Mouse (Mus musculus): ENCODE data around the gene Ptpn6. TPM values are rescaled to one million over a fixed set of nuclear protein-coding genes. Genes with fewer than 3 reads are reported as not detected.

The Ptpn6 gene
- 7.3 and 23.1 TPM in 2 replicates for total RNA-seq (2021)
- long read RNA-seq, experiment 1, transcript Ptpn6-202 (16 exons, 2,219 nt) = major isoform, 11 of 16 reads
- long read RNA-seq, experiment 1, partial matches to known transcripts = 2 of 16 reads
- long read RNA-seq, experiment 1, other reads (novel, unspliced or antisense) = 3 of 16 reads
- long read RNA-seq, experiment 2, partial matches to known transcripts = 0 of 5 reads
- long read RNA-seq, experiment 2, other reads (novel, unspliced or antisense) = 1 of 5 reads

DNA sequence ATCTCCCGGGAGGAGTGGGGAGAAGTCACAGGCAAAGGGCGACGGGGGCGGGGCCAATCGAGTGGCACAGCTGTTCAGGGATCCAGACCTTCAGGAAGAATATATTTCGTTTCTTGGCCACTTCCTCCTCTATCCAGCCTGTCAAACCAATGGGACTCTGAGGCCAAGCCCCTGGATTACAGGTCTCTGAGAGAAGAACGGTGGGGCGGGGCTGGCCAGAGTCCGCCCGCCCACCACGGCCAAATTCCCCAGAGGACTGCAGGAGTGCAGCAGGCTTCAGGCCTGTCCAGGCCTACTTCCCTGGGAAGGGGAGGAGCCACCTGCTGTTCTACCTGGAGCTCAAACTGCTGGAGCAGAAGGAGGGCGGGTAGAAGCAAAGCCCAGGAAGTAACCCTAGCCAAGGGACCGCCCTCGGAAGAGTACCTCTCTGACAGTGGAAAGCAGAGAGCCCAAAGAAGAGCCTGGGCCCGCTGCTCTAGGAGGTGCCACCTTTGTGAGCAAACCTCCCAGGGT, at the start of gene Ptpn6:
TSS of gene Ptpn6 (minus strand) at position 204 of the 513 bp plus-strand sequence.
- no peak for DNase-seq

DNA sequence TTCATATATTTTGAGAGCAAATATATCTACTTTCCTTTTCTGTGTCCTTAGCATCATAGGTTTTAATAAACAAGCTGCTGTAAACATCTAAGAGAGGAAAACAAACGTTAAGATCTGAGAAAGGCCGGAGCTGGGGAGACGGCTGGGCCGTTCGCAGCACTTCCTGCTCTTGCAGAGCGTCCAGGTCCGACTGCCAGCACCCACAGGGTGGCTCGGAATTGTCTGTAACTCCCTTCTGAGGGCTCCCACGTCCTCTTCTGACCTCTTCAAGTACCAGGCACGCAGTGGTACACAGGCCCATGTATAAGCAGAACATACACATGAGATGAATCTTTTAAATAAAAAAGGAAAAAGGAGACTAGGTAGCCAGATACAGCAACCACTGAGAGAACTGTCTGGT, 49.2 kb upstream of the Ptpn6 start:
- DNase-seq = no peak

DNA sequence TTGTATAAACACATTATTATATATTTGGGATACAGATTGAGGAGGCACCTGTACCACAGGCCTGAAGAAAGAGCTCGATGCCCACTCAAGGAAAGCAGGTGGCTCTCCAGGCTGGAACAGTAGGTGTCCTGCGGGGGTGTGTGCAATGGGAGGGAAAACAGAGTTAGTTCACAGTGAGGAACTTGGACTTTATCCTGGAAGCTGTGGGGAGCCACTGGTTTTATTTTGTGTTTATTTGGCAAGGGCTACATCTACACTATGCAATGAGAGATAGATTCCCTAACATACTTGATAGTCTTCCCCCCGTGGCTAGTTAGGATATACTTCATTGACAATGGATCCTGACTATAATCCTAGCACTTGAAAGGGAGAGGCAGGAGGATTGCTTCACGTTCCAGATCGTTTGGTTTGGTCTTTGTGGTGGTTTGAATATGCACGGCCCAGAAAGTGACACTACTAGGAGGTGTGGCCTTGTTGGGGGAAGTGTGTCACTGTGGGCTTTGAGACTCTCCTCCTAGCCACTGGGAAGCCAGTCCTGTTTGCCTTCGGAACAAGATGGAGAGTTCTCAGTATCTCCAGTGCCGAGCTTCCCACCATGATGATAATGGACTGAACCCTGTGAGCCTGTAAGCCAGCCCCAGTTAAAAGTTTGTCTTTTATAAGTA, 48.4 kb upstream of the Ptpn6 start:
- DNase-seq = no peak

DNA sequence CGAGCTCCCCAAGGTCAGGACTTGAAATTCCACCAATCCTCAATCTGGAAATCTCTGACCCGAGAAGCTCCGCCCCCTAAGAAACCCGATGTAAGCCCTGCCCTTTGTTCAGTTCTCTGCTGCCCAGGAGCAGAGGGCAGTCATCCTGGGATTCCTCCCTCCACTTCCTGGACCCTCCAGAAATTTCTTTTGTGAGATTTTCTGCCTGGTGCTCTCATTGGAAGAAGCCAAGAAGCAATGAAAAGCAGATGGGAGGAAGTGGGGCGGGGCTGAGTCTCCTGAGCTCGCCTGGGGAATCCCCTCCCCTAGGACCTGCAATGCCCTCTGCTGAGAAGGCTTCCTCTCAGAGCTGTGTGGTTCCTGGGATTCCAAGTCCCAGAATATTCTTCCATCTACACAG, 43.9 kb upstream of the Ptpn6 start:
- peak; percentile 50 for DNase-seq

DNA sequence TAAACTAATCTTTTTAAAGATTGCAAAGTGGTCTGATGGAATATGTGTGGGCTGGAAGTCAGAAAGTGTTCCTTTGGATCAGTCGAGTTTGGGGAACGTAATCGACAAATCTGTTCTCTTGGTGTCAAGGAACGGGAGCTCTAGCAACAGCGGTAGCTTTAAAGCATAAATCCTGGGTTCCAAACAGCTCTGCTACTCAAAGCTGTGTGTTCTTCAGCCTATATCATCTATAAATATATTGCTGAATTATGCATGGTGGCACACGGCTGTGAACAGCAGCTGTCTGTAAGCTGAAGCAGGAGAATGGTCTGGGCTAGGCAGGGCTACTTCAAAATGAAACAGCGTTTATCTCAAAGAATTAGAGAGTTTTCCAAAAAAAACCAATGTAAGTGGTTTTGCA, 42.4 kb upstream of the Ptpn6 start:
- no peak for DNase-seq

DNA sequence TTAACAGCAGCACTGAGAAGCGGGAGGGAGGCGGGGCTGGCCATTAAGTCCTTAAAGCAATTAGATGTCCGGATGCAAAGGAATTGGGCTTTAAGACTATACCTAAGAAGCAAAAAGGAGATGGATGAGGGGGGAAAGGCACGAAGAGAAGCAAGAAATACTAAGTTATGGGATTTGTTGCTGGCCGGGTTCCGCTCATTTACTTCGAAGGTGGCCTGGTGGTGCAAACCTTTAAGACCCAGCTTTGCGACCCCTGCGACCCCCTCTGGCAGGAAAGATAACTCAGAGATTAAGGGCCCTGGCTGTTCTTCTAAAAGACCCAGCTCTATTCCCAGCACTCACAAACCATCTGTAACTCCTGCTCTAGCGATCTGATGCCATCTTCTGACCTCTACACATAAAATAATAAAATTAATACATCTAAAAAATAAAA, 41.5 kb upstream of the Ptpn6 start:
- no peak for DNase-seq

DNA sequence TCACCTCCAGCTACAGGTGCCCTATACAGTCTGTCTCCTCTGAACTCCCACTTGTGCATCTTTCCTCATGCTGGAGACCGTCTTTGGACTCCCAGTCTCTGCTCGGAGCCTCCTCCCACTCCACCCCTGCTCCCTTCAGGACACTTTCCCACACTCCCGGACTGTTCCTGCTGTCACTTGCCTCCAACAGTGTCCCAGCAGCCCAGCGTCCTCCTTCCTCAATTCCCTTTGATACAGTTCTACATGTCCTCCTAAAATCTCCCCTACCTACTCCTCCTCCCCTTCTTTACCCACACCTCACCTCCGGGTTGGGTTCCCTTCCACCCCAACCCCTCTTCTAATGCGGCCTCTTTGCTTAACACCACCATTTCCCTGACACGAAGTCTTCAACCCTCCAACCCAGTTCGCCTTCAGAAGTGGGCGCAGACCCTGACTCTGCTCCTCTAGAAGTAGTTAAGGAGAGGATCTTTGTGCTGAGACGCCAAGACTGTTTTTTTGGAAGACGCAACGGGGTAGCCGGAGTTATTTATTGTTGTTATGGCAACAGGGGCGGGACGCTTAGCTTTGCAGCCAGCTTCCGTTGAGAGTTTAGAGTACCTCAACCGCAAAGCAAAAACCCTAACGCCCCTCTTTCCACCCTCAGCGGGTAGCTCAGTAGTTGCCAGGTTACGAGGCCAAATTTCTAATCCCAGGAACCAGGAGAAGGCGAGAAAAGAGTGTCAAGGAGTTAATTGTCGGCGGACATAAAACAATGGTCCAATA, 40.9 kb upstream of the Ptpn6 start, which contains the start of gene Lrrc23:
TSS of gene Lrrc23 (minus strand) at position 506 of the 762 bp plus-strand sequence.
- peak; percentile 54 for DNase-seq

DNA sequence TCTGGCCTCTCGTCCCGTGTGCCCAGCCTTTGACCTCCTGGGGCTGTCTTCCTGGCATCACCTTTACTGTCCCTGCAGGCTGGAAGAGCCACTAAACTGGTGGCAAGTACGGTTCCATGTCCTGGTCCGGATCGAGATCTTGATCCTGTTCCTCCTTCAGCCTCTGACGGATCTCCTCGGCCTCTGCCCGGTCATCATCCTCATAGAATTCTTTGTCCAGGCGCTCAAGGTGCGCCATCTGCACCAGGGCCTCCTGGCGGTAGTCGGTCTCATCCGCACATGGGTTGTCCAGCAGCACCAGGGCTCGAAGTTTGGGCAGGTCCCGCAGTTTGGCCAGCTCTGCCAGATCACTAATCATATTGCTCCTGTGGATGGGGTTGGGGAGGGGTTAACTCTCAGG, 32.0 kb upstream of the Ptpn6 start:
- no peak for DNase-seq

DNA sequence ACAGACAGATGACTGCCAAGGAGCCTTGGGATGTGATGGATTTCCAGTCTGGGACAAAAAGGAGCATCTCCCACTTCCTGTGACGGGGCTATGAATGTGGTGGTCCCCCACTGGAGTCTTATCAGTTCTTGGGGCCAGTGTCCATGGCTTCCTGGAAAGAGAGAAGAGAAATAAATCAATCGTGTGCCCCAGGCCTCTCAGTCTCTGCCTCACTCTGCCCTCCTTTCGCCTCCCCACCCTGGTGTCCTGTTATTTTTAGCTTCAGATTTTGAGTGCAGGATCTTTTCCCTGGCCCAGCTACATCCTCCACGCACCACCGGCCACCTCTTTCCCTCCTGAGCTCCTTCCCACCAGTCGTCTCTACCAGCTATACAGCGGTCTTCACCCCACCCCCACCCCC, 31.5 kb upstream of the Ptpn6 start:
- DNase-seq = no peak

DNA sequence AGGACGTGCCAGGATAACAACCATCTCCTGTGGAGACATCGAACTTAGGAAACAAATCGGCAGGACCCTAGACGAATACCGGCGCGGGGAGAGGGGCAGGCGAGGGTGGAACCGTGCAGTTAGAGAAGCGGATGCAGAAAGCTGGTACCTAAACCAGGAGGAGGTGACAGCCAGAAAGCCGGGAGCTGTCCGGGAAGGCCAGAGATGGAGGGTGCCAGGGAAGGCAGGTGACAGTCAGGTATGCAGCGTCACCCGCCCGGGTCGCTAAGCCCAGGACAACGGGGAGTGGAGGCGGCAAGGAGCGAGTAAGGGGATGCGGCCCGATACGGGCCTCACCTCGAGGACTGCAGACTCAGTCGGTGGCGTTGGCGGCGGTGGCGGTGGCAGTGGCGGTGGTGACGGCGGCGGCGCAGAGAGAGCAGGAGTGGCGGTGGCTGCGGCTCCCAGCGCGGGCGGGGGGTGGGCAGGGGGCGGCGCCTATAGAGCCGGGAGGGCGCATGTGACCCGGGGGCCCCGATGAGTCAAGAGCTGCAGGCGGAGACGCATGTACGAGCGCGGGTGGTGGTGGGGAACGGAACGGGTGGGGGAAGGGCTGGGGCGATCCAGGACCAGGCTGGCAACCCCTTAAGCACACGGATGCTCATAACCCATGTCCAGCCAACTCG, 30.7 kb upstream of the Ptpn6 start, which contains the start of gene Eno2:
TSS of gene Eno2 (minus strand) at position 573 of the 665 bp plus-strand sequence.
- peak; percentile 80 for DNase-seq

DNA sequence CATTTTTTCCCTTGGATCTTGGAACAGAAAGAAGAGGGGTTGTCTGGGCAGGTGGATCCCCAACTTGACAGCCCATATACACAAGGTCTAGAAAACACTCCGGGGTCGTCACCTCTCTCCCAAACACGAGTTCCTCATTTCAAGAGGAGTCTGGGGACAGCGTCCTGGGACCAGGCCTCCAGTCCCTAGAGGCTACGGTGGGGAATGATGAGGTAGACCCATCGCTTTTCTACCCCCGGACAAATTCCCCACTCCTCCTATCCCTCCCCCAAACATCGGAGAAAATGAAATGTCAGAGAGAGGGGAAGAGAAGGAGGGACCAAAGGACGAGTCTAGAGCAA, 30.2 kb upstream of the Ptpn6 start:
- DNase-seq = no peak

DNA sequence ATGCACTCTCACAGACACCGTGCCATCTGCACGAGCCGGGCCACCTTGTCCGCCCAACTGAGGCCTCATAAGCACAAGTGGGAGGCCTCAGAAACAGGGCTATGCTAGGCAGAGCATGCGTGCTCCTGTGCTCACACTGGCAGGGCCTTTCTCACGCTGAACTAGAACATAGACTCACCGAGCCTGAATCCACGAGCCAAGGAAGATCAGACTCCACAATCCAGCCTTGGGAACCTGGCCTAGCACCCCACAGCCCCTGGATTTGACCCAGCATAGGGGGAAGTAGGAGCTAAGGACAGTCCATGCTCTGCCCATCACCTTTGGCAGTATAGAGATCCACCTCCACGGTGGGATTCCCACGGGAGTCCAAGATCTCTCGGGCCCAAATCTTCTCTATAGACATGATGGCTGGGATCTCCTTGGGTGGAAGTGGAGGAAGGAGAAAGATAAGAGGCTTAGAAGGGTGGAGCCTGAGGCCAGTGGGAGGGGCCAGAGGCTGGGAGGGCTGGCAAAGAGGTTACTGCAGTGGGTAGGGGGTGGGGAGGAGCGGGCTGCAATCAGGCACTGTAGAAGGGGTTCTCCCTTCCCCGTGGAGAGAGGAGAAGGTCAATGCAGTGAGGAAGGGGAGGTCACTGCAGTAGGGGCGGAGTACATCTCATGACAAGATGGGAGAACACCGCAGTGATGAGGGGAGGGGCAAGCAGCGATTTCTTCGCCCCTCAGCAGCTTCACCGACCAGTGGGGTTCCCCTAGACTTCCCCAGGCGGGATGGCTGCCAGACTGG, 29.6 kb upstream of the Ptpn6 start:
- no peak for DNase-seq

DNA sequence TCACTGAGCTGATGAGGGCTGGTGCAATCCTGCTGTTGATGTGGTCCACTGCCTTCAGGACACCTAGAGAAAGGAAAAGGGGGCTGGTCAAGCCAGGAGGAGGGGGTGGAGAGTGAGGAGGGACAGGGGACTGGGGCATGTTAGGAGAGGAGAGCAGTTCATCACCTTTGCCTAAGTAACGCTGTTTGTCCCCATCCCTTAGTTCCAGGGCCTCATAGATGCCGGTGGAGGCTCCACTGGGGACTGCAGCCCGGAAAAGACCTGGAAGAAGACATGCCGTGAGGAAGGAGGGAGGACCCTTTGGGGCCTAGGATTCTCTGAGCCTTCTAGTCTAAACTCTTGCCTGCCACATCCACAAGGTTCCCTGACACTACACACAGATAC, 29.0 kb upstream of the Ptpn6 start:
- DNase-seq = no peak

DNA sequence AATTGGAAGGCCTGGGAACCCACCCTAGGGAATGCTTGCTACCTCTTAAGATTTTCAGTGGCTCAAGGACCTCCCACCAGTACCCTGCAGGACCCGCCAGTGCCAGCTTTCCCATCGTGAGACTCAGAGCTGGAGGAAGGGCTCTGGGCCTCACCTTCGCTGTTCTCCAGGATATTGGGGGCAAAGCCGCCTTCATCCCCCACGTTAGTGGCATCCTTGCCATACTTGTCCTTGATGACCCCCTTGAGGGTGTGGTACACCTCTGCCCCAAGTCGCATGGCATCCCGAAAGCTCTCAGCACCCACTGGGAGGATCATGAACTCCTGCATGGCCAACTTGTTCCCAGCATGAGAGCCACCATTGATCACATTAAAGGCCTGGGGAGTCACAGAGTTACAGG, 27.4 kb upstream of the Ptpn6 start:
- no peak for DNase-seq

DNA sequence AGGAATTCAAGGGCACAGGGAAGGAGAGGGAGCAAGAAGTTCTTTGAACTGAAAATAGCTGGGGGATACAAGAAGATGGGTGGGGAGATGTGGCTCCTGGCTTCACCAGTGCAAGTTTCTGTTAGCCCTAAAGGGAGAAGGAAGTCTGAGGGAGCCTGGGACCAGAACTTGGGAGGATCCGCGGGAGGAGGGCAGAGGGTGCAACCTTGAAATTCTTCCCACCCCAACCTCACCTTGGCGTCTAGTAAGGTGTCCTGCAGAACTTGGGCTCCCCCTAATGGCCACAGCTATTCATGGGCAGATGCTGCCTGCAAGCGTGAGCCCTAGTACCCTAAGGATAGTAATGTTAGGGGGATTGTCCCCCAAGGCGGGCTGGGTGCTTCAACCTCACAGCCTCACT, 20.7 kb upstream of the Ptpn6 start:
- DNase-seq = peak; percentile 93

DNA sequence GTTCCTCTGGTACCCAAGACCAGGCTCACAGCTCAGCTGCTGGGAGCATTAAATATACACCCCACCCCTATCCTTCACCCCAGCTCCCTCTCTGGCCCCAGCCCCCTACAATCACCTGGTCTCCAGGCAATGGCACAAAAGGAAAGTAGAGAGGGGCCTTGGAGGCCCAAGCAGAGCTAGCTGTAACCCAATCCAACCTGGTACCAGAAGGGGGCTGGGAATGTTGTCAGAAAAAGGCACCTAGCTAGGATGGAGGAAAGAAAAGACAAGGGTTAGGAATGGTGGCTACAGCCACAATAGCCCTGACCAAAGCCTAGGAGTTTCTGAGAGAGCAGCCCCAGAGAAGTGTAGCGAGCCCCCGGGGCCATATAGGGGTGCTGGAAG, 20.3 kb upstream of the Ptpn6 start:
- no peak for DNase-seq

DNA sequence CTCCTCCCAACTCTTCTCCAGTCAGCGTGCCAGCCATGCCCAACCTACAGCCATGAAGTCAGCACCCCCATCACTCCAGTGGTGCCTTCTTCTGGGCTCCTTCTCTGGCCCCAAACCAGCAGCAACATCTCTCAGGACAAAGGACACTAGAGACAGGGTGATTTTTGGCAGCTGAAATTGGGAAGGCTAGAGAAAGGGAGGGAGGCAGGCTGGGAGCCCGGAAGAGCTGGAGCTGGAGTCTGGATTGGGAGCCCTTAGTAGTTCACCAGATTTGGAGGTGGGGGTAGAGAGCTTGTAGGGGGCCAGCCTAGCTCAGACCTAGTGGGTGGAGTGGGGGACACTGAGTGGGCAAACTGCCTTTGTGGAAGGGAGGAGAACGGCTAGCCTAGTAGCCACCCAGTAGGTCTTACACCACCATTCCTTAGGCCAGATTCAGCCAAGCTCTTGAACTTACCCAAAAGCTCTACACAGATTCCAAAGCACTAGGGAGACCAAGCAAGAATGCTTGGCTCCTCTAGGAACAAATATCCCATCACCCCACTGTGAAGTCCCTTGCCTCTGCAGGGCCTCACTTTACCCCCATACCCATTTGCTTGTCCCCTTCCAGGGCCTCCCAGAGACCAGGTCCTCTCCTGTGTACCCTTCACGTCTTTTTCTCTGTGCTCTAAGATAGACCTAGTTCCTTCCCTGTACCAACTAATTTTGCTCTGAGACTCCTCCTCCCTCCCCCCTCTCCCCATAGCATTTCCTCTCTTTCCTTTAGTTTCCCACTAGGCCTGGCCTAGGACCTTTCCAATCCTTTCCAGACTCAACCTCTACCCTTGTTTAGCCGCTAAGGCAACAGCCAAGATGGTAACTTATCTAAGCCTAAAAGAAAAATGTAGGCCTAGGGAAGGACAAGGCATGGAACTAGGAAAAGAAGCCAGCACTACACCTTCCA, 19.7 kb upstream of the Ptpn6 start:
- DNase-seq = peak; percentile 73

DNA sequence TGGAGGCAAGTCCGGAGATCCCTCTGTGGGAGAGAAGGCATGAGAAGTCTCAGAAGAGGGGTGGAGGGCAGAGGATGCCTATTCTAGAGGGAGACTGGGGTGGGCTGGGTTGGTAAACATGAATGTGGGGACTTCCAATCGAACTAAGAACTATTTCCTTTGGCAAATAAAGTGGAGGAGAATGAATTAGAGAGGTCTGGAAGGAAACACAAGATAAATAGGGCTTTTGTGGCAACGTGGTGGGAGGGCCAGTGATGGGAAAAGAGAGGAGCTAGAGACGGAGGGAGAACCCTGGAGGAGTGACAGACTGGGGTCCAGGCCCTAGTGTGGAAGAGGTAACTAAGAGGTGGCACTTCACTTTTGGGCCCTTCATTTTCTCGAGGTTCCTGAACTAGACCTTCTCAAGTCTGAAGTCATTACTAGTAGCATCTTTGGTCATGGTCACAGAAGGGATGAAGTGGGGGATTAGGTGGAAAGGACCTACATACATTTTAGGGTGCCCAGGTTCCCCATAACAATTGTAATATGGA, 18.9 kb upstream of the Ptpn6 start:
- no peak for DNase-seq

DNA sequence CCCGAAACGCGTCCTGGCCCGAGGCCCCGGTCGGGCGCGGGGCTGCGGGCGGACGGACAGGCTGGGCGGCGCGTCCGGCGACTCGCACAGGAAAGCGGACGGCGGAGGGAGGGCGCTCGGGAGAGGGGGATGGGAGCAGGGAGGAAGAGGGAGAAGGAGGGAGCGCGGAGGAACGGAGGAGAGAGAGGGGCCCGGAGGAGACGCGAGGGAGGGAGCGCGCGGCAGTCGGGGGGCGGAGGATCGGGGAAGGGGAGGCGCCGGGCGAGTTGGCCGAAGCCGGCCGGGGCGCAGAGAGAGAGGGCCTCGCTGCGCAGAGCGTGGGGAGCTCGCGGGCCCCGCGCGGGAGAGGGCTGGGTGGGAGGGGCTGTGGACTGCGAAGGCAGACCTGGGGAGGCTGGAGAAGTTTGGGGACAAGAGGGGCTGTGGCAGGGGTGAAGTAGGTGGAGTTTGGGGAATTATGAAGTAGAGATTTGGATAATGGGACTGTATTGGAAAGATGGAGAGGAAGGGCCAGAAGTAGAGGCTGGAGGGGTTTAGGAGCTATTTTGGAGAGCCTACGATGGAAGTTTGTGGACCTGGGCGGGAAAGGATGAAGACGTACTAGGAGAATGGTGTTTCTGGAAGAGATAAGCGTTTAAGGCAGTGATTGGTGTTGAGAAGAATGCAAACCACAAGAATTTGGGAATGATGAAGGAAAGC, 18.3 kb upstream of the Ptpn6 start:
- peak; percentile 93 for DNase-seq
